Mouse (Mus musculus) liver, embryonic 16.5 days (tissue): ENCODE results near the gene Slain2. TPM values are rescaled to one million over a fixed set of nuclear protein-coding genes. Genes with fewer than 3 reads are reported as not detected.
A peak's percentile ranks its signal among the peaks of the same experiment; 100 is the strongest.

Source experiments
- ATAC-seq: fragments of 200-750 bp; cut with Nextera tagmentation; 2 replicates; pipeline ENCODE4 v1.8.0; 2017; ENCODE audit warnings: low read depth, mild to moderate bottlenecking, moderate number of reproducible peaks, moderate library complexity
- H3K27ac ChIP-seq: fragments of 300-500 bp; sonication (generic); 2 replicates; pipeline ENCODE4 v1.5.1; 2014; ENCODE audit warnings: mild to moderate bottlenecking, low read length
- H3K27me3 ChIP-seq: fragments of 300-500 bp; sonication (generic); 2 replicates; pipeline ENCODE4 v1.6.1; 2014; ENCODE audit warnings: low read depth, low read length, mixed read lengths; ENCODE audit not compliant: control insufficient read depth, insufficient read depth
- H3K36me3 ChIP-seq: fragments of 300-500 bp; sonication (generic); 2 replicates; pipeline ENCODE4 v1.6.1; 2014; ENCODE audit warnings: mild to moderate bottlenecking; ENCODE audit not compliant: control insufficient read depth, insufficient read depth
- H3K4me1 ChIP-seq: fragments of 300-500 bp; sonication (generic); 2 replicates; pipeline ENCODE4 v1.6.1; 2014; ENCODE audit warnings: low read depth, low read length, mixed read lengths; ENCODE audit not compliant: control insufficient read depth
- H3K4me2 ChIP-seq: fragments of 300-500 bp; sonication (generic); 2 replicates; pipeline ENCODE4 v1.6.1; 2014; ENCODE audit warnings: low read depth, low read length, mixed read lengths
- H3K4me3 ChIP-seq: fragments of 300-500 bp; sonication (generic); 2 replicates; pipeline ENCODE4 v1.5.1; 2014; ENCODE audit warnings: low read depth, mild to moderate bottlenecking, low read length
- H3K9ac ChIP-seq: fragments of 300-500 bp; sonication (generic); 2 replicates; pipeline ENCODE4 v1.6.1; 2014; ENCODE audit warnings: low read depth, low read length
- H3K9me3 ChIP-seq: fragments of 300-500 bp; sonication (generic); replicated peaks from 2 replicates; pipeline ENCODE4 v1.6.1; 2016; ENCODE audit warnings: low read length; ENCODE audit not compliant: control insufficient read depth
- WGBS: fragments of 180-500 bp; shearing (Covaris S2); extraction: QIAGEN DNeasy Blood & Tissue Kit; methylation state at CpG from one replicate; pipeline ENCODE4 v1.1.7; 2014; ENCODE audit not compliant: insufficient replicate concordance; 5-methylcytosine and 5-hydroxymethylcytosine counted together
- polyA plus RNA-seq: library from polyadenylated mRNA; unstranded; fragments of >200 nt; fragmentation: Nextera tagmentation; extraction: Ambion mirVana; gene quantifications from 2 replicates; pipeline ENCODE4 v1.2.1, GENCODE M21; 2015

Gene Slain2
- polyA plus RNA-seq, 1 experiment from 2014 or later: 3.2 TPM

DNA sequence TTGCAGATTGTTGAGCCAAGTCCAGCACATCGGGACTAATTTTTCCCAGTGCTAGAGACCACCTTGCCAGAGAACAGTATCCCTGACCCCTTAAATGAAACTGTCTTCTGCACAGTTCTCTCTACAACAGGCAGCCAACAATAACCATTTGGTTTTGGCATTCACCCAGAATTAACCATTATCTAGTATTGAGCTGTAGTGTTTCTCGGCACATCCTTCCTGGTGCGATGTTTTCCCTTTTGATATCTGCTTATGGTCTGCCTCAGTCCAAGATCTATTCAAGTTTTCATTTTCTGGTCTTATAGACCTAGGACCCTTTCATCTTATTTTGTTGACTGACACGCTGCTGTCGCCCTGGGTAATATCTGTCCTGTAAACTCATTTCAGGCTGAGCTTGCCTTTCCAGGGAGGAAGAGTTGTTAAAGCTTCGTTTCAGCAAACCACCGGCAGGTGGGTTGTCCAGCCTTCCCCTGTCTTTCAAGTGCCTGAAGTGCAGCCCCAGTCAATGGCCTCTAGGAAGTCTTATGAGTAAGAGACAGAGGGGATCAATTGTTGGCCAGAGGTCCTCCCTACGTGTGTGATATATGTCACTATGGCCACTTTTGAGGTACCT is 5.7 kb upstream of the Slain2 start:
- no peak for ATAC-seq
- Histone ChIP-seq H3K4me2 (no peak overlapping the region), H3K4me1 (peaks cover 6% of the 10 kb centered on the region), H3K9ac (no peak overlapping the region), H3K4me3 (no peak overlapping the region), H3K27ac (no peak overlapping the region), H3K36me3 (no peaks in the 10 kb centered on the region), H3K27me3 (no peaks in the 10 kb centered on the region), H3K9me3 (no peaks in the 10 kb centered on the region)
- WGBS: 40% methylated on average over 8 of the region's 8 CpGs

DNA sequence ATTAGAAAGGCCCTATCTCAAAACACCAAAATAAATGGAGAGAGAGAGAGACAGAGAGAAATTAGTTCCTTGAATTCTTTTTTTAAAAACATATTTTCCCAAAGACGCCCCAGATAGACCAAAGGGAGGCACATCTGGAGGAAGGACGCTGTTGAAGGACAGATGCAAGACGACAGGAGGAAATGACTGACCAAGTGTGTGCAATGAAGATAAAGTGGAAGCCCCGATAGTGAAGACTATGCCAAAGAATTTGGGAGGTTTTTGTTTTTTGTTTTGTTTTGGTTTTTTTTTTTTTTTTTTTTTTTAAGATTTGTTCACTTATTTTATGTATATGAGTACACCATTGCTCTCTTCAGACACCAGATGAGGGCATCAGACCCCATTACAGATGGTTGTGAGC is 4.7 kb upstream of the Slain2 start:
- Histone ChIP-seq H3K27me3 (no peaks in the 10 kb centered on the region), H3K27ac (no peak overlapping the region), H3K4me1 (peaks cover 8% of the 10 kb centered on the region), H3K9ac (no peak overlapping the region), H3K9me3 (no peaks in the 10 kb centered on the region), H3K4me3 (no peak overlapping the region), H3K4me2 (no peak overlapping the region), H3K36me3 (no peaks in the 10 kb centered on the region)
- ATAC-seq: no peak
- WGBS: 15% methylated on average over 4 of the region's 4 CpGs

DNA sequence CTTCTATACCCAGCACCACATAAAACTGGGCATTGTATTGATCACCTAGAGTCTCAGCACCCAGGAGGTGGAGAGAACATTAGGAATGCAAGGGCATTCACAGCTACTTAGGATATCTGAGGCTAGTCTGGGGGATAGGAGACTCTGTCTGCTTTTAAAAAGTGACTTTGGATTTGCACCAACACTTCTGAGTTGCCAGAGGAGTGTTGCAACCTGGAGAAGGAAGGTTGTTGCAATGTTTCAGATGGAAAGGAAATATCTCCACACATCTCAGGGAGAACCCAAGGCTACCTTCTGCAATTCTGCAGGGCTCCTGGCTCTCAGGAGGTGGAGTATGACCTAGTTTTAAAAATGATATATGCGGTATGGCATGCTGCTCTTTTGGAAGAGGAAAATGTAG is 3.7 kb upstream of the Slain2 start:
- Histone ChIP-seq H3K4me2 (no peak overlapping the region), H3K36me3 (no peaks in the 10 kb centered on the region), H3K4me1 (peaks cover 15% of the 10 kb centered on the region), H3K4me3 (no peak overlapping the region), H3K9me3 (no peaks in the 10 kb centered on the region), H3K9ac (no peak overlapping the region), H3K27ac (no peak overlapping the region), H3K27me3 (peaks cover 5% of the 10 kb centered on the region; the same call in 1 of the 2 replicates)
- WGBS: 67% methylated on average over 1 of the region's 1 CpGs
- ATAC-seq: no peak

DNA sequence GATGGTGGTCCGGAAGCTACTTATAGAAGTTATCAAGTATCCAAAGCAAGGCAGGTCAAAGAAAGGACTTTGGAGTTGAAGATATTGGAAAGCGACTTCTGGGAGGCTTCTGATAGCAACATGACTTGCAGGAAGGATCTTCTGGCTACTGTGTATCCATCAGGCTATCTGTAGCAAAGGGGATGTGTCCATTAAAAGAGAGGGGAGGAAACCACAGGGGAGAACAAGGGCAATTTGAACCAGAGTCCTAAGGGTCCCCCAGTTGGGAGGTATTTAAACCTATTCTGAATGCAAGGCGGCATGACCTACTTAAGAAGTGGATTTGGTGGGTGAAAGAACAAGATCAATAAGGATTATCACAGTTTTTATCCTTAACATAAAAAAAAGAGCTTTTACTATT is 2.8 kb upstream of the Slain2 start:
- Histone ChIP-seq H3K27me3 (peaks cover 5% of the 10 kb centered on the region; the same call in 1 of the 2 replicates), H3K36me3 (no peaks in the 10 kb centered on the region), H3K4me1 (peaks cover 15% of the 10 kb centered on the region), H3K9me3 (no peaks in the 10 kb centered on the region), H3K4me3 (no peak overlapping the region), H3K27ac (no peak overlapping the region), H3K9ac (no peak overlapping the region), H3K4me2 (no peak overlapping the region)
- 37% methylated on average over 3 of the region's 3 CpGs for WGBS
- no peak for ATAC-seq

DNA sequence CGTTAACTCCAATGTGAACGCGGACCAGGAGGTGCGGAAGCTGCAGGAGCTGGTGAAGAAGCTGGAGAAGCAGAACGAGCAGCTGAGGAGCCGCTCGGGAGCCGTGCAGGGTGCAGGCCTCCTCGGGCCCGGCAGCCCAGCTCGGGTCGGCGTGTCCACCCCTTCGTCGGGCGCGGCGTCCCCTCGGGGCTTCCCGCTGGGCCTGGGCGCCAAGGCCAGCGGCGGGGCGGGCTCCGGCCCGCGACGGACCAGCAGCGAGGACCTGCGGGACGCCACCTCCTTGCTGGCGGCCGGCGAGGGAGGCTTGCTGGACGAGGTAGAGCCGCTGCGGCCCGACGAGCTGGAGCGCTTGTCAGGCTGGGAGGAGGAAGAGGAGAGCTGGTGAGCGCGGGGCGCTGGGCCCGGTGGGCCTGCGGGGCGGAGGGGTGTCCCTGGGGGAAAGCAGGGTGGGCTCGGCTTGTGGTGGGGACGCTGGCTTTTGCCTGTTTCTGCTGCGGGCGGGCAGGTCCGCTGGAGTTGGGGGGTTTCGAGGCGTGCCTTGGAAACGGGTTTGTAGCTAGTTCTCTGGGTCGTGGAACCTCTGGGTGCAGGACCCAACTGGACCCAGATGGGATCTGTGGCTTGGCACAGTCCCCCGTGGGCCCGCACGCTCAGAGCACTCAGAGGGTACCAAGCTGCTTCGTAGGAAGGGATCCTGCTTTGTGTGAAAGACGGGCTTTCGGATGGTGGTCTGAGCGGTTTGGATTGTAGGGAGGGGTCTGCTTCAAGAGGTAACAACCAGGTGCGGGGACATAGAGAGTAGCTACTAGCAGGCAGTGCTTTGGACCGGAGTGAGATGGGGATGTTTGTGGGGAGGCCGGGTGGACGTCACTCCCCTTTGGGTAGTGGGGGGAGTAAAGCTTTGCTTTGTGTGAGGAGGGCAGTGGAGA is 793 bp downstream of the Slain2 start:
- under 1% methylated on average over 54 of the region's 66 CpGs for WGBS
- peaks cover 5% of the 10 kb centered on the region; the same call in 1 of the 2 replicates for H3K27me3 ChIP-seq

DNA sequence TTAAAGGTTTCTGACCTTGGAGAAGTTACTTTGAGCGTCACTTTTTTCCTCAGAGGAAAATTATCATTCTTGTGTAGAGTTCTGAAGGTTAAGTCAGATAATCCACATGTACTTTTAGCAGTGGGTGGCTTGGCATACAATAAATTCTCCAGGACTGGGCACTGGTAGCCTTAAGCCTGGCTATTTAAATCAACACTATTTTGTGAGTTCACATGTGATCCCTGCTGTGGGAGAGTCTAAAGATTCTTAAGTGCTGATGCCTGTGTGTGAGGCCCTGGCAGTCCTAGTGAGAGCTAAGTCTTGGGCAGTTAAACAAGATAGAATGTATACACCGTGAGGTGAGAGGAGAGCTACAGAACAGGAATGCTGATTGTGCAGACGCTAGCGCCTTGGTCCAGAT is 1.9 kb downstream of the Slain2 start:
- H3K36me3 ChIP-seq: no peaks in the 10 kb centered on the region
- WGBS: 61% methylated on average over 4 of the region's 4 CpGs

More for the DNA sequence above, 793 bp downstream of the Slain2 start:
- H3K36me3 ChIP-seq: no peaks in the 10 kb centered on the region
- peak overlapping the region; percentile 89 for H3K9ac ChIP-seq
- peaks cover 27% of the 10 kb centered on the region for H3K4me1 ChIP-seq
- peak; percentile 24 for ATAC-seq
- H3K4me2 ChIP-seq: peak overlapping the region; percentile 93
- H3K27ac ChIP-seq: peak overlapping the region; percentile 88
- peak overlapping the region; percentile 90 for H3K4me3 ChIP-seq
- H3K9me3 ChIP-seq: no peaks in the 10 kb centered on the region

DNA sequence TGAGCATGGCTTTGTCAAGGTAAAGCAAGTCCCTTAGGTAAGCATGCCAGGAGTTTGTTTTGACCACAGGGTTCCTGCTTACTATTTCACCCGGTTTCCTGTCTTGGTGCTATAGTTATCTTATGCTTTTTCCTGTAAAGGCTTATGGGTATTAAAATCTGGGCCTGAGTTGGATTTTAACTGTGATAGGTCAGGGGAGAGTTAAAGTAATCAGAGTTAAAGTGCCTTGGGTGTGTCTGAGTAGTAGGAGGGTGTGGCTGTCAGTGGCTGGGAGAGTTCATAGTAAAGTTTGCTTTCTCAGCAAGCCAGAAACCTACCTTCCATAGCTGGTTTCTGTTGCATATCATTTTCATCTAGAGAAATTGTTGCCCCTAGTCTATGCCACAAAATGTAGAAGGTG is 2.7 kb downstream of the Slain2 start:
- H3K27ac ChIP-seq: no peak overlapping the region
- H3K27me3 ChIP-seq: peaks cover 5% of the 10 kb centered on the region; the same call in 1 of the 2 replicates
- WGBS: 3% methylated on average over 1 of the region's 1 CpGs
- H3K36me3 ChIP-seq: no peaks in the 10 kb centered on the region
- H3K9ac ChIP-seq: no peak overlapping the region
- H3K9me3 ChIP-seq: no peaks in the 10 kb centered on the region
- ATAC-seq: no peak
- H3K4me1 ChIP-seq: peaks cover 27% of the 10 kb centered on the region
- no peak overlapping the region for H3K4me2 ChIP-seq
- no peak overlapping the region for H3K4me3 ChIP-seq

More for the DNA sequence above, 1.9 kb downstream of the Slain2 start:
- Histone ChIP-seq H3K27me3 (peaks cover 5% of the 10 kb centered on the region; the same call in 1 of the 2 replicates), H3K4me1 (peaks cover 27% of the 10 kb centered on the region), H3K9me3 (no peaks in the 10 kb centered on the region), H3K27ac (no peak overlapping the region), H3K9ac (no peak overlapping the region), H3K4me3 (no peak overlapping the region), H3K4me2 (peak overlapping the region; percentile 93; the same call in 1 of the 2 replicates)
- no peak for ATAC-seq

DNA sequence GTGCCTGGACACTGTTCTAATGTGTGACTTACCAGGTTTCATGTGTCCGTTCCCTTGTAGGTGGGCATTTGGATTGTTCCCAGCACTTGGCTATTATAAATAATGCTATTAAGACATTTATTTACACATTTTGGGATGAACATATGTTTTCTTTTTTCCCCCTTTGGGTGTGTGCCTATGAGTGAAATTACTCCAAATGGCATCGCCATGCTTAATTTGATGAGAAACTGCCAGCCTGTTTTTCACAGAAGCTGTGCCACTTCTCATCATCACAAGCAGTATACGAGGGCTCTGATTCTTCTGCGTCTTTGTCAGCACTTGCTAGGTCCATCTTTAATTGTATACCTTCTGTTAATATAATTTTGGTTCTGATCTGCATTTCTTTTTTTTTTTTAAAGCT is 6.3 kb downstream of the Slain2 start:
- ATAC-seq: no peak
- H3K4me3 ChIP-seq: no peak overlapping the region
- no peak overlapping the region for H3K9ac ChIP-seq
- no peak overlapping the region for H3K27ac ChIP-seq
- peaks cover 12% of the 10 kb centered on the region for H3K4me1 ChIP-seq
- no peaks in the 10 kb centered on the region for H3K36me3 ChIP-seq
- H3K27me3 ChIP-seq: no peaks in the 10 kb centered on the region
- no peaks in the 10 kb centered on the region for H3K9me3 ChIP-seq
- H3K4me2 ChIP-seq: no peak overlapping the region
- WGBS: 77% methylated on average over 4 of the region's 4 CpGs

DNA sequence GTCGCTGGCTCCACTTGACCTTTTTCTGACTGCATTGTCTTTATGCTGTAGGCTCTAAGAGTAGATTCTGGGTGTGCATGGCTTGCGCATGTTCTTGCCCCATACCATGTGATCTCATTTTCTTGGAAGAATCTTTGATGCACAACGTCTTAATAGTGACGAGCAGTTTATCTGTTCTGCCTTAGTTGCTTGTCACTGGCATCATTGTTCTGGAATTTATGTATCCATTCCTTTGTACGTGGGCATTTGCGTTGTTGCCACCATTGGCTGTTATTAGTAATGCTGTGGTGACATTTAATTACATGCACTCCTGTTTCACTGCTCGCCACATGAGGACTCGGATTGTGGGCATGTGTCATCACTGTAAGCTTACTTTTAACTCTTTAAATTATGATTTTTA is 7.1 kb downstream of the Slain2 start:
- no peak overlapping the region for H3K4me2 ChIP-seq
- no peak overlapping the region for H3K9ac ChIP-seq
- peaks cover 12% of the 10 kb centered on the region for H3K4me1 ChIP-seq
- no peaks in the 10 kb centered on the region for H3K36me3 ChIP-seq
- no peak overlapping the region for H3K27ac ChIP-seq
- no peak overlapping the region for H3K4me3 ChIP-seq
- ATAC-seq: no peak
- 73% methylated on average over 8 of the region's 8 CpGs for WGBS
- H3K9me3 ChIP-seq: no peaks in the 10 kb centered on the region
- H3K27me3 ChIP-seq: no peaks in the 10 kb centered on the region
